Mouse (Mus musculus) liver, postnatal 0 days (tissue): ENCODE data around the gene Ksr2.

ENCODE experiments used
- CTCF ChIP-seq: sonication (generic); IDR thresholded peaks from 2 replicates; pipeline ENCODE4 v1.5.1; 2016; ENCODE audit warnings: antibody characterized with exemption, low read depth
- EP300 ChIP-seq: IDR thresholded peaks from 2 replicates; pipeline ENCODE4 v1.6.1; 2016; ENCODE audit warnings: antibody characterized with exemption, low read depth, mild to moderate bottlenecking

- no peak for TF ChIP-seq CTCF
- TF ChIP-seq EP300 = no peak
Observed at GRCm38 (mm10) chr5:117659596-117659995, 245.8 kb downstream of the Ksr2 start.
